Mouse (Mus musculus): Measurements from ENCODE around the gene Rad54l. TPM values are rescaled to one million over a fixed set of nuclear protein-coding genes. Genes with fewer than 3 reads are reported as not detected.
A peak's percentile ranks its signal among the peaks of the same experiment; 100 is the strongest.

The Rad54l gene
- total RNA-seq (2017): 16.8 and 17.9 TPM in 2 replicates

DNA sequence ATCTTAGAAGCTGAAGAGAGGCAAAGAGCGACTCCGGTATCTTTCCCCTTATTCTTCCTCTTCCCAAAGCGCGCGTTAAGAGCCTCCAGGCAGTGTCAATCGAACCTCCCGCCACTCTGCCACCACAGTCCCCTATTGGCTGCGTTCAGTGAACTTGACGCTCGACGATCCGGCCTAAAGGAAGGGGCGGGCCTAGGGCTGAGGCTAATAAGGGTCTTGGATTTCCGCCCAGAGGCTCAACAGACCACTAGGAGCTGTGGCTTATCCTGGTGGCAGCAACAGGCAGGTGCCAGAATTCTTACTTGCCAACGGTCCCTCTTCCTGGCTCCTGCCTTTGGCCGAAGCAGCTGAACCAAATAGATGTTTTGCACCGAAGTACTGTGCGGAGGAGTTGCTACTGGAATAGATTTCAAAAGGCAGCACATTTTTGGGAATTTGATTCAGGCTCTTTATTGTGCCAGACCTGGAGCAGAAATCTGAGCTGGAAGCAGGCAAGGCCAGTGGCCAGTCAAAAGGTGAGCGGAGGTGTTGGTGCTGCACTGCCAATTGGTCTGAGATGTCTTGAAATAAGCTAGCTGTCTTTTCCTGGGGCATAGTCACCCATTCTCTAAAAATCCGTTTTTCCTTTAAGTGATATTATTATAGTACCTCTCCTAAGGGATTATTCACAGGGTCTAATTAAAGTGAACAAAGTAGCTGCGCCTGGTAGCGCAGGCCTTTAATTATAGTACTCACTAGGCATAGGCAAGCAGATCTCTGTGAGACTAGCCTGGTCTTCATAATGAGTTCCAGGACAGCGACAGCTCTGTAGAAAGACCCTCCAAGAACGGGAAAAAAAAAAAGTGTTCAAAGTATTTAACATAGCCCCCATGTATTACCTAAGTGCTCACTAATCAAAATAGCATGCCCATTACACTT lies at the start of gene Rad54l, which contains the start of gene Pomgnt1:
TSS of gene Rad54l (minus strand) at position 89 of the 918 bp plus-strand sequence.
TSS of gene Pomgnt1 (plus strand) at position 239 of the 918 bp plus-strand sequence.
- peak; percentile 97 to 98 for ATAC-seq (replicated peaks in 1 of 2; ENCODE audit: insufficient read depth in 1 of 2, low FRiP score in 2 of 2, low TSS enrichment in 1 of 2, low read depth in 1 of 2, poor library complexity in 2 of 2, severe bottlenecking in 2 of 2)

DNA sequence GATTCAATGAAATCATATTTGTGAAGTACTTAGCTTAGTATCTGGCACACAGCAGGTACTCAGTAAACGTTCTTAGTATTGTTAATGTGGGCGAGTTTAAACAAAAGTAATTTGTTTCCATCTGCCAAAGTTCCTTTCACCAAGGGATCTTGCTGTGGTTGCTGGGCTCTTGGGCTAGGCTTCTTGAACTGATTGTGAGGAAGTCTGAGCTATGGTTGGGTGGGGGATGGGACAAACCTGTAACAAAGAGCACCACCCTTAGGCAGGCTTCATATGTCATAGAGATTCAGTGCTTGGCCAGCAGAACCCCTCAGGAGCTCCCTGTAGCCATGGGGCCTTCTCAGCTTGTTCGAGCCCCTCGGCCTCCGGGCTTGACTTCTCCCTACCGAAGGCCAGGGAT lies 49.6 kb upstream of the Rad54l start, which contains the start of the genes 1700042G07Rik and Gm49337:
TSS of gene 1700042G07Rik (plus strand) at position 301 of the 400 bp plus-strand sequence.
TSS of gene Gm49337 (plus strand) at position 313 of the 400 bp plus-strand sequence.
- no peak for ATAC-seq (replicated peaks in 1 of 2; ENCODE audit: insufficient read depth in 1 of 2, low FRiP score in 2 of 2, low TSS enrichment in 1 of 2, low read depth in 1 of 2, poor library complexity in 2 of 2, severe bottlenecking in 2 of 2)

DNA sequence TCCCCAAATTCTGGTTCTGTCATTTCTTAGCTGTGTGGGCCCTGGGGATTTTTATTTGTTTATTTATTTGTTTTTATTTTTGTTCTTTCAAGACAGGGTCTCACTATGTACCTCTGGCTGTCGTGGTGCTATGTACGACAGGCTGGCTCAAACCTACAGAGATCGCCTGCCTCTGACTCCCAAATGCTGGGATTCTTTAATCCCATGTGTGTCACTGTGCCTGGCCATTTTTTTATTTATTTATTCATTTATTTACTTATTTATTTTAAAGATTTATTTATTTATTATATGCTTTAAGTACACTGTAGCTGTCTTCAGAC lies 45.8 kb upstream of the Rad54l start:
- ATAC-seq (replicated peaks in 1 of 2; ENCODE audit: insufficient read depth in 1 of 2, low FRiP score in 2 of 2, low TSS enrichment in 1 of 2, low read depth in 1 of 2, poor library complexity in 2 of 2, severe bottlenecking in 2 of 2): no peak

DNA sequence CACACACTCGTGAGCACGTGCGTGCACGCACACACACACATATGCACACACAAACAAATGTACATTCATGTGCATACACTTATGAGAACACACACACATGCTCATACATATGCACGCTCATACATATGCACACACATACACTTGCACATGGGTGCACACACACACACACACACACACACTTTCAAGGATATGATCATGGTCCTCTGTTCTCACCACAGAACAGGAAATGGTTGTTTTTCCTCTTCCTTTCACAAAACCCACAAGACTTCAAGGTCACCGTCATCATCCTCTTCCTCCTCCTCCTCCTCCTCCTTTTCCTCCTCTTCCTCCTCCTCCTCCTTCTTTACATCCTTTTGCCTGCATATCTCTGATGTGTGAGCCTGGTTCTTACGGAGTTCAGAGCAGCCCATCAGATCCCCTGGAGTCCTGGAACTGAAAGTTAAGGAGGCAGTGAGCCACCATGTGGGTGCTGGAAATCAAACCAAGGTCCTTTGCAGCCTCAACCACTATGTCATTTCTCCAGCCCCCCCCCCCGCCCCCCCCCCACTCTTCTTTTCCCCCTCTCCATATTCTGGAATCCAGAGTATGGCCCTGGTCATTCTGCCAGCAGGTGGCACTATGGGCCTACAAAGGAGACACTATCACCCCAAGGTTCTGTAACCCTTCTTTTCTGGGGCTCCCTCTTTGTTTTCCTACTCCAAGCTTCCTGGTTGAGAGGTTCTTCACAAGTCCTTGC lies 45.3 kb upstream of the Rad54l start:
- ATAC-seq (replicated peaks in 1 of 2; ENCODE audit: insufficient read depth in 1 of 2, low FRiP score in 2 of 2, low TSS enrichment in 1 of 2, low read depth in 1 of 2, poor library complexity in 2 of 2, severe bottlenecking in 2 of 2): peak in 1 of 2 experiments; percentile 51; a peak in 1 of 4 replicates

DNA sequence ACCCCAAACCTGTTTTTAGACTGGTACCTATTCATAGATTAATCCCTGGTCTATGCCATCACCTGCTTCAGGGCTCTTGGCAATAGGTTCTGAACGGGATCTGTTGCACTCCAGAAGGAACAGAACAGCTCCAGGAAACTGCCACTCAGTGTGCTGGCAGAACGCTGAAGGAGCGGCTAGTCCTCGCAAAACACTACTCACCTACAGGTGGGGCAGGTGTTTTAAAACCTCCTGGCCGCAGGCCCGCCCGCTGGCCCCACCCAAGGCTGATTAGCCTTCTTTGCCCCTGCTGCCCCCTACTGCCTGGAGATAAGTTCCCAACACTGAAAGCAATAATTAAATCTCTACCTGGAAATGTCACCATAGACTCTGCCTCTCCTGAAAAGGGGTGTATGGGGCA lies 43.9 kb upstream of the Rad54l start, which contains the start of gene Tspan1:
TSS of gene Tspan1 (minus strand) at position 198 of the 400 bp plus-strand sequence.
- 0 out of 4 replicates have a peak, but pooled peaks of 1 of the 2 experiments have one; percentile 25 for ATAC-seq (replicated peaks in 1 of 2; ENCODE audit: insufficient read depth in 1 of 2, low FRiP score in 2 of 2, low TSS enrichment in 1 of 2, low read depth in 1 of 2, poor library complexity in 2 of 2, severe bottlenecking in 2 of 2)

DNA sequence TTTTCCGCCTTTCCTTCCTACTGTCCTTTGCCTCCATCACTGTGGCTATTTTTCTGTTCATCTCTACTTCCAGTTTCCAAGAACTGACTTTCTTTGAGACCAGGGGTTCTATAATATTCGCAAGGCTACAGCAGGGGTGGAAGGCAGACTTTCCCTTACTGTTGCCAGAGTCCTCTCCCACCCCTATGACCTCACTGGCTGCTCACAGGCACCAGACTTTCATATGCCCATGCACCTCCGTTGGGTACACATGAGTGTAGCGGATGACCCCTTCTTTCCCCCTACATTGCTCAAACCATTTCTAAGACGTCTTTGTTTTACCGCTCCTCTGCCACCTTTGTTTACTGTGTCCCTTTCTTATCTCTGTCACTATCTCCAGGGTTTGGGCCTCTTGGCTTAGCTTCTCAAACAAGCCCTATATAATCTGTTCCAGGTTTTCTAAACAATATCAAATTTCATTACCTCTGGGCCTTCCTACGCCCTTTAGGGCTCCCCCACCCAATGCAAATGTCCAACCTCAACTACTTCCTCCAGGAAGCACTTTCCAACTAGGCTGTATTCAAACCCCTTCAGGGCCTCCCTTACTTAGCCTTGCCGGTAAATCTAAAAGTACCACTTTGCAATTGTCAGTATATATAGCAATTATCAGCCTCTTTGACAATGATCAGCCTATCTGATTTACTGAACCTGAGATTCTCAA lies 42.4 kb upstream of the Rad54l start:
- no peak; a peak in 1 of 4 replicates for ATAC-seq (replicated peaks in 1 of 2; ENCODE audit: insufficient read depth in 1 of 2, low FRiP score in 2 of 2, low TSS enrichment in 1 of 2, low read depth in 1 of 2, poor library complexity in 2 of 2, severe bottlenecking in 2 of 2)

DNA sequence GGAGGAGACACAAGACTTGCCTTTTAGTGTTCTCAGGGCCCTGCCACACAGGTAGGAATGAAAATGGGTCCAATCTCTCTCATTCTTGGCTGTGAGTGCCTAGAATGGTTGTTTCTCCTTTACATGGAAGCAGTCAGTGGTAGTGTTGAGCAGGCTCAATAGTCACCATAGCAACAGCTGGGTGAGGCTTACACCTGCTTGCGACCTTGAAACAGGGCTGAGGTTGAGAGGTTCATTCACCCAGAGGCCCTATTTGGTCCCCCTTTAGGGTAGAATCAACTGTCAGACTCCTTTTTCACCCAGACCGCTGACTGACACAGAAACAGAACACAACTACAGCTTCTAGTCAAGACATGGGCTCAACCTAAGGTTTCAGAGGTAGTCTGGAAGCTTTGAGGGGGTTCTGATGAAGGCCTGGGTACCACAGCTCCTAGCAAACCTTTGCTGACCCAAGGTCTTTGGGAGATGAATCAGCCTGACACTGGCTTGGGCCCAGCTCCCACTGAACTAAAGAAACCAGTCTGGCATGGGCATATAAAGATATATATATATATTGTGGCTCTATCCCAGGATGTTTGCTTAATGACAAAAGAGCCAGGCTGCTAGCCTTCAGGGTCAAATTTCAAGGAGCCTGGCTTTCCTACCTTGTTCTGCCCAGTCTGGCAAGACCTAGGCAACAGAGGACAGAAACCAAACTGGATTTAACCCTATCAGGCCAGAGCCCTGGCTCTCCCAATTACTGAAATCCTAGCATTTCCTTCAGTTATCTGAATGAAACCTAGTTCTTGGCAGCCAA lies 41.5 kb upstream of the Rad54l start:
- no peak for ATAC-seq (replicated peaks in 1 of 2; ENCODE audit: insufficient read depth in 1 of 2, low FRiP score in 2 of 2, low TSS enrichment in 1 of 2, low read depth in 1 of 2, poor library complexity in 2 of 2, severe bottlenecking in 2 of 2)

DNA sequence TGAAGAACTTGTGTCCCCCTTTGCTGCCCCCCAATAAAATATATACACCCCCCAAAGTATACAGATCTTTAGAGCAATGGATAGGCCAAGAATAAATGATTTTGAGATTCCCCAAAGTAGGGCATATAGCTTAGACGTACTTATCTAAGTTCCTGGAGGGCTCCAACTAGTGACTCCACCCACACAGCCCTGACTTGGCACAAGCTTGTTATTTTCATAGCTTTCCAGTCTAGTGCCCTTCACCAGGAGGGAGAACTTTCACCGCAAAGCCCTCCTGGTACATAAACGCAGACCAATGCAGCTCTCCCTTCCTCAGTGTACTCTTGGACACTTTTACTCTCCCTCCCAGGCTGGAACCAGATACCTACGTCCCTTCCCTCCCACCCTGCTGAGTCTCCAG lies 38.7 kb upstream of the Rad54l start:
- no peak for ATAC-seq (replicated peaks in 1 of 2; ENCODE audit: insufficient read depth in 1 of 2, low FRiP score in 2 of 2, low TSS enrichment in 1 of 2, low read depth in 1 of 2, poor library complexity in 2 of 2, severe bottlenecking in 2 of 2)

DNA sequence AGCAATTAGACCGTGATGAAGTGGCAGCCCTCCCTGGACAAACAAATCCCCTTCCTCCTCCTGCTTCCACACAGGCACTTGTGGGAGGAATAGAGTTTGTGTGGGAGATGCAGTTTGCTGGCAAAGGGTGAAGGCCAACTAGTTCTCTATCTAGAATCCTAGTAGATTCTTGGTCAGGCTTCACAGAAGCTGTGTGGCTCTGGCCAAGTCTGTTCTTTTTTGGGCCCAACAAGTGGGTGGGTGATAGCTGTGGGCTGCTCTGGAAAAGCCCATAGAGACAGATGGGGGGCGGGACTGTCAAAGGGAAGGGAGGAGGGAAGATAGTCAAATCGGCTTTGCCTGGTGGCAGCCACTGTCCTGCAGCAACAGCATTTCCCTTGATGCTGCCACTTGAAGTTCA lies 37.3 kb upstream of the Rad54l start:
- ATAC-seq (replicated peaks in 1 of 2; ENCODE audit: insufficient read depth in 1 of 2, low FRiP score in 2 of 2, low TSS enrichment in 1 of 2, low read depth in 1 of 2, poor library complexity in 2 of 2, severe bottlenecking in 2 of 2): no peak

DNA sequence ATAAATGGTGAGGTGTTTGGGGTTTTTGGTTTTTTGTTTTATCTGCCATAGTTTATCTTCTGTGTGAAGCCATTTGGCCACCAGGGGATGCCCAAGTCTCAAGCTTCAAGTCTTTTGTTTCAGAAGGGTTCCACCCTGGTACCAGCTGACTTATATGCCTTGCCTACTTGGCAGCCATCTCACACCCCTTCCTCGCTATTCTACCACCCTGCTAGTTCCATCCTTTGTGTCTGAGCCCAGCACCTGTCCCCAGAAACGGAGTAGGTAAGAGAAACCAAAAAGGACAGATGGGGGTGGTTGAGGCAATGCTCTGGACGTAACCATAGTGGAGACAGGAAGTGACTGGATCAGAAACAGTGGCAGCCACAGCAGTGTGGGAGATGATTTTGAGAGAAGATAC lies 36.4 kb upstream of the Rad54l start:
- peak in 1 of 2 experiments; percentile 40; a peak in 3 of 4 replicates for ATAC-seq (replicated peaks in 1 of 2; ENCODE audit: insufficient read depth in 1 of 2, low FRiP score in 2 of 2, low TSS enrichment in 1 of 2, low read depth in 1 of 2, poor library complexity in 2 of 2, severe bottlenecking in 2 of 2)

DNA sequence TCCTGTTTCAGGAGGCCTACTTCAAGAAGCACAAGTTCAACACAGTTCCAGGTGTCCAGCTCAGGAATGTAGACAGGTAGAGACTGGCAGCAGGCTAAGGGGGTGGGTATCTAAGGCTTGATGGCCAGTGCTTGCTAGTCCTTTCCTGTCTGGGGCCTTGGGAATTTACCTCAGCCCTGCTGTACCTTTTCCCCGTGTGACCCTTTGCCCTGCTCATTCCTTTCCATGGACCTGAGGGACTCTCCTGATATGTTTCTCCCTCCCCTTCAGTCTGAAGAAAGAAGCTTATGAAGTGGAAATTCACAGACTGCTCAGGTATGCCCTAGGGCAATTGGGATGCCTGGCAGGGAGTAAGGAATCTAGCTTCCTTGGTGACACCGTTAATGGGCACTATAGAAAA lies 34.4 kb upstream of the Rad54l start:
- no peak for ATAC-seq (replicated peaks in 1 of 2; ENCODE audit: insufficient read depth in 1 of 2, low FRiP score in 2 of 2, low TSS enrichment in 1 of 2, low read depth in 1 of 2, poor library complexity in 2 of 2, severe bottlenecking in 2 of 2)

DNA sequence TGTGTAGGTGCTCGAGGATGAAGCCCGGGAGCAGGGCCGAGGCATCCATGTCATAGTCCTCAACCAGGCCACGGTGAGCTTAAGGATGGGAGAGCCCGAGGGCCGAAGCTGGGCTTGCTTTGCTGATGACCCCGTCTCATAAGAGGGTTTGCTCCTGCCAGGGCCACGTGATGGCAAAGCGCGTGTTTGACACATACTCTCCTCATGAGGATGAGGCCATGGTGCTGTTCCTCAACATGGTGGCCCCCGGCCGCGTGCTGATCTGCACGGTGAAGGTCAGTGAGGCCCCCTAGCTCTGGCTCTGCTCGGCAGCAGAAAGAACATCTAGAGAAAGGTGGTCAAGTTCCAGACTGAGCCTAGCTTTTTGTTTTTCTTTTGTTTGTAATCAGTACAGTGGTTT lies 29.2 kb upstream of the Rad54l start:
- no peak for ATAC-seq (replicated peaks in 1 of 2; ENCODE audit: insufficient read depth in 1 of 2, low FRiP score in 2 of 2, low TSS enrichment in 1 of 2, low read depth in 1 of 2, poor library complexity in 2 of 2, severe bottlenecking in 2 of 2)

DNA sequence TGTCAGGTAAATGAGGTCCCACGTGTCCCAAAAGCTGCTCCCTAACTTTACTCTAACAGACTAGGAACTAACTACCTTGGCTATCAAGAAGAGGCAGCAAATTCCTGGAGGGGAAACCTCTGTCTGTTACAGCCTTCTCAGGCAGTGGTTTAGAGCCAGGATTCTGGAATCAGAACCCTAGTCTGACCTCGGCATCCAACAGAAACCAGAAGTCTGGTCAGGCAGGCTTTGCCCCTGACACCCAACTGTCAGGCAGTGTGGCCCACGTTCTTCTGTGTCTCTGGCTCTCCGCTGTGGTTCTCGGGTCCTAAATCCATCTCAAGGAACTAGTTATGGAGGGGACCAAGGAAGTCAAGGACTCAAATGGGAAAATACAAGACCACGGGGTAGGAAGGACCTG lies 27.7 kb upstream of the Rad54l start, which contains the start of gene Lurap1:
TSS of gene Lurap1 (minus strand) at position 101 of the 400 bp plus-strand sequence.
- no peak for ATAC-seq (replicated peaks in 1 of 2; ENCODE audit: insufficient read depth in 1 of 2, low FRiP score in 2 of 2, low TSS enrichment in 1 of 2, low read depth in 1 of 2, poor library complexity in 2 of 2, severe bottlenecking in 2 of 2)

DNA sequence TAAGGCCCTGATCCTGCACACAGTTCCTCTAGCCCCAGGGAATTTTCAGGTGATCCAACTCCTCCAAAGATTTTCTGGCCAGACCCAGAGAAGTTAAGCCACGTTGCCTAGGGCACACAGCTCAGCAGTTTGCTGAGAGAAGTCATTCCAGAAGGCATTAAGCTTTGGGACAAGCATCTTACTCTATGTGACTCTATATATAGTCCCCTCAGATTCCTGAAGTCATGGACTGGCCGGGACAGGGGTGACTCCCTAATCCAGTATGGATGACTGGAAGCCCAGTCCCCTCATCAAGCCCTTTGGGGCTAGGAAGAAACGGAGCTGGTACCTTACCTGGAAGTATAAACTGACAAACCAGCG lies 27.4 kb upstream of the Rad54l start:
- no peak for ATAC-seq (replicated peaks in 1 of 2; ENCODE audit: insufficient read depth in 1 of 2, low FRiP score in 2 of 2, low TSS enrichment in 1 of 2, low read depth in 1 of 2, poor library complexity in 2 of 2, severe bottlenecking in 2 of 2)

DNA sequence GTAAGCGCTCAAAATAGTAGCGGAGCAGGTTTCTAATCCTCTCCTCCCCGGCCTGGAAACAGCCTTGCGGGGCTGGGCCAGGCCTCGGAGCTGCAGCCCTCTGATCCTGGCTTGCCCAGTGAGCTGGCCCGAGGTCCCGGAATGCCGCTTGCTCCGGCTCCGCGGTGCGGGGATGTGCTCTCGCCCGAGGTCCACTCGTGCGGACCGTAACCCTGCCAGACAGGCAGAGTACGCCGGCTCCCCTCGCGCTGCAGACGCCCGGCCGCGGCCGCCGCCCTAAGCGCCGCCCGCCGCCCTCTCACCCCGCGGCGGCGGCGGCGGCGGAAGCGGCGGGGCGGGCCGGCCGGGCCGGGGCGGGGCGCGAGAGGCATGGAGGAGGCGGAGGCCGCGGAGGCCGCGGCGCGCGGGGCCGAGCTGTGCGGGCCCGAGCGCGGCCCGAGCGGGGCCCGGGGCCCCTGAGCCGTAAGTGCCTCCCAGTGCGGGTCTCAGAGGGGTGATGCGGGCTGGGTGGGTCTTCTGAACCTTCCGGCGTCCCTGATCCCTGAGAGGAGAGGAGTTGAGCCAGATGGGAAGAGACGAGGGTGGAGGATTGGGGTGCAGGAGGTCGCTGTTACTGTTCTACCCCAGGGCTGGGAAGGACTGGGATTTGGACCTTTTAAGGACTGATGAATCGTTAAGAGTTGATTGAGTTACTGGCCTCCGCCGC lies 26.8 kb upstream of the Rad54l start:
- peak; percentile 46 to 62; a peak in 1 of 4 replicates for ATAC-seq (replicated peaks in 1 of 2; ENCODE audit: insufficient read depth in 1 of 2, low FRiP score in 2 of 2, low TSS enrichment in 1 of 2, low read depth in 1 of 2, poor library complexity in 2 of 2, severe bottlenecking in 2 of 2)

DNA sequence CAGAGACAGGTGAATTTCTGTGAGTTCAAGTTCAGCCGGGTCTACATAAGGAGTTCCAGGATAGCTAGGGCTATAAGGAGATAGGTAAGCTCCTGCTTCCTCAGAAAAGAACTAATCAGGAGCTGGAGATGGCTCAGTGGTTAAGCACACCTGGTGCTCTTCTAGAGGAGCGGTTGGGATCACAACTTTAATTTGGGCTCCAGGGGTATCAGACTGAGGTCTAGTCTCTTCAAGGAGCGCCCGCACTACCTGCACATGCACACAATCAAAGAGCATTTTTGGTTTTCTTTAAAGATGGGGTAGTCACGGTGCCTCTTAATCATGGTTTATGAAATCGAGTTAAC lies 26.3 kb upstream of the Rad54l start:
- ATAC-seq (replicated peaks in 1 of 2; ENCODE audit: insufficient read depth in 1 of 2, low FRiP score in 2 of 2, low TSS enrichment in 1 of 2, low read depth in 1 of 2, poor library complexity in 2 of 2, severe bottlenecking in 2 of 2): peak in 1 of 2 experiments; percentile 6; a peak in 1 of 4 replicates
